Mouse (Mus musculus) thymus, postnatal 14 days (tissue): ENCODE measurements around the gene Prss38.
"Not testable (repeated sequence)": the region's sequence is repeated elsewhere in the genome, so short reads cannot be mapped to it uniquely, and the experiment has no call there.

Source experiments
- DNase-seq: peaks from one replicate; pipeline ENCODE4 v3.0.0; 2021

Gene Prss38

DNA sequence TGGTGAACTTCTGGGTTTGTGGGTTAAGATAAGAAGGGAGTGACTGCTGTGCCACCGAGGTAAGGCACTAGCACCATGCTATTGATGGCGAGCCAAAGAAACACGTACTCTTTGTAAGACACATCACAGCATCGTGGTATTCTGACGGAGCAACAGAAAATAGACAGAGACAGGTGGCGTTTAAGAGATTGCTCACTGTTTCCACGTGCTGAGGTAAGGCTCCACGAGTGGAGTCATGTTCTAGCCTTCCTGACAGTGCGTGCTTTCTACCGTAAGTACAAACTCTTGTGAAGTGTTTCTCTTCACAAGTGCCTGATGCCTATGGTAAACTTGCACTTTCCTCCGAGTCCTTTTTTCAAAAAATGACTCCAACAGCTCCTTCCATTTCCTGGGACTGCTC, 5.6 kb downstream of the Prss38 start:
- no peak for DNase-seq

- DNase-seq, result not testable (repeated sequence)
Measured at GRCm38 (mm10) chr11:59367955-59368354, 7.5 kb downstream of the Prss38 start.

DNA sequence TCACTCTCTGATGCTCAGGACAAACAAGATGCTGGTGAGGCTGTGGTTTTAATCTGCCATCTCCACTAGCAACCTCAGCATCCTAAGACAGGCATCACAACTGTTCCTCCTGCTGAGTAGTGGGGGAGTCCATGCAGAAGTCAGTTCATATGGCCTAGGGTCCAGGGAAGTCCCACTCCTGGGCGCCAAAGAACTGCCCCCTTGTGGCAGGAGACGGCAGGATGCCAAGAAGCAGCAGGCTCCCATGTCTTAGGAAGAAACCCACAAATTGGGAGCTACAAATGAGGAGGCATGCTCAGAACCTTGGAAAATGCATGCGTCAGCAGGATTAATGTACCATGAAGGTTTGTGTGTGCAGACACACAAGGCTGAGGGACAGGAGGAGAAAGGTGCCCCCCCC, 8.8 kb downstream of the Prss38 start:
- peak; percentile 45 for DNase-seq

- no peak for DNase-seq
Measured at GRCm38 (mm10) chr11:59366031-59366430, 9.4 kb downstream of the Prss38 start.

DNA sequence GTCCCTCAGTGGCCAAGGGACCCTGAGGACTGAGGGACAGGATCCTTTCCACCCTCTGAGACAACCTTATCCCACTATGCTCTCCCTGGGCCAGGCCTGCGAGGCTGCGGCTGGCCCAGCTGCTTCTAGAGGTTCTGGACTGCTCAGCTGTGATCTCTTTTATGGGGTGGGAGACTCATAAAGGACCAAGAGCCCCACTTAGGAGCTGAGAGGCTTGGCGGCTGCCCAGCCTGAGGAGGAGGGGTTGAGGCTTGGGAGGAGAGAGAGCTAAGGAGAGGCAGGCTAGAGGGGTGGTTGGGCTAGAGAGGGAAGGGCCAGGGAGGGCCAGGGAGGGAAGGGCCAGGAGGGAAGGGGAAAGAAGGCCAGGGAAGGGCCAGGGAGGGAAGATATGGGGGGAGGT, 11.0 kb downstream of the Prss38 start:
- no peak for DNase-seq

DNA sequence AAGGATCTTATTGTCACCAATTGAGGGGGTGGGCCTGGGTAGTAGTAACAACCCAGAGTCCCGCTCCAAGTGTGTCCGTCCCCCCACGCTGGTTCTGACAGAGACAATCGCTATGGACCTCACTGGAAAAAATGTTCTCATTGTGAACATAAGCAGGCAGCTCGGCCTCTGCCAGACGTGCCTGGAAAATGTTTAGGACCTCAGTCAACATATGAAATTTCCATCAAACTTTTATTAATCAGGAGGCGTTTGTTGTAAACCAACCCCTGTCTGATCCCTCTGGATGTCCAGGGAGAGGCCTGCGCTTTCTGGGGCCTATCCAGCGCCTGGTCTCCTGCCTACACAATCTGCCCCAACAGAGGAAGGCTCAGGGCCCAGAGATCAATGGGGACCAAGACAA, 11.4 kb downstream of the Prss38 start:
- no peak for DNase-seq

DNA sequence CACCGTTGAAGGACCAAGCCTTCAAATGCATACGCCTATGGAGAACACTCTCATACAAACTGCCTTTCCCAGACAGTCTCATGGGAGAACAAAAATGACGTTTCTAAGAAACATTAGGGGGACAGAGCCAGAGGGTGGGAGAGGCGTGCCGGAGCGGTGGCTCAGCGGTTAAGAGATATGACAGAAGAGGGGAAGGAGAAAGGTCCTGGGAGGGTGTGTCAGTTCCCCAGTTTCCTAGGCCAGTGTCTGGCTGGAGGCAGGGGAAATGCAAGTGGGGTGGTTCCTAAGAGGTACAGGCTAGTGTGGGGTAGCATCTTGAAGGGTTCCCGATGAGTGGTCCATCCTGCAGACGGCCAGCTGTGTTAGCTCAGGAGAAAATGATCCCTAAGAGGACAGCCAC, 14.2 kb downstream of the Prss38 start:
- no peak for DNase-seq

DNA sequence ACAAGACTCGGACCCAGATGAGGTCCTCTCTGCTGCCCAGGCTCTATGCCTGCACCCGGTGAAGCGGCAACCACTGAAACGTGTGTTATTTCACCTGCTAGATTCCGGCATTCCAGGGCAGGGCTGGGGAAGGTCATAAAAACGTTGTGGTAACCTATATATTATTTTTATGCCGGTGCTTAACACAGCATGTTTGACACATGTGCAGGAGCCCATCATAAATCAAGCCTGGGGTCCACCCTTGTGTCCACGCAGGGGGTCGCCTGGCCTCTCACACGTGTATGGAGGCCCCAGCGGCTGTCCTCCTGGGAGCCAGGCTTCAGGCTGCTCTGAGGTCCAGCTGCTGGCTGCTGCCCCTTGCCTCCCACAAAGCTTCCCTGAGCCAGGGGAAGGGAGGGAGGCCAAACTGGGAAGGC, 18.6 kb downstream of the Prss38 start:
- no peak for DNase-seq

DNA sequence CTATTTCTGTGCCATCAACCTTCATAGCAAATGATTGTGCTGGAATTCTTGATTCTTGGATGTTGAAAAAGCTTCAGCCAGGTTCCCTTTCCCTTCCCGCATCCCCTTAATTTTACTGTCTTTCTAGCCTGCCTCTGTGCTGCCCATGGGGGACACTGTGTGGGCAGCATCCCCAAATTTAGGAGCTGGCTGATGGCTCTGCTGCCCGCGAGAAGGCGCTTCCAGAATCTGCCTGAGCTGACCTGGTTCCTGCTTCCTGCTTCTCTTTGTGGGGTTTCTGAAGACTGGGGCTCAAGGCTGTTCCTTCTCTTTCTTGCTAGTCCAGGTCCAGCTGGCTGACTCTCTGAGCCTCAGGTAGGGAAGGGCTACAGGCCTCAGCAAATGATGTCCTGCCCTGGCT, 20.7 kb downstream of the Prss38 start:
- DNase-seq, result no peak

DNA sequence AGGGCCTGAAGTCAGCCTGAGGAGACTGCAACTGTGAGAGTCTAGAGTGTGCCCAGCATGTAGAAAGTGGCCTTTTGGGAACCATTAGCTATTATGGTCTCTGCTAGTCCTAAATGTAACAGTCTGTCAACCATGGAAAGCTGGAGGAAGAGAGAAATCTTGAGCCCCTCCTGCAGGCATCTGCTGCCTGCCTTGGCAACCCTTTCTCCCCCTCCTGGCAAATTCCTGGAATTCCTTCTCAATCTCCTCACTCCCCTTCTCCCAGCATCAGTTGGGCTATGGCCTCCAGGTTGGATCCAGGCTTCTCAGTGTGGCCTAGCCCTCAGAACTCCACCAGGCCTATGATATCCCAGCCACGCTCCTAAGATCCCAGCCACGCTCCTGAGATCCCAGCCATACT, 25.1 kb downstream of the Prss38 start:
- no peak for DNase-seq

GRCm38 (mm10) chr11:59346166-59346910, 29.1 kb downstream of the Prss38 start:
- no peak for DNase-seq

DNA sequence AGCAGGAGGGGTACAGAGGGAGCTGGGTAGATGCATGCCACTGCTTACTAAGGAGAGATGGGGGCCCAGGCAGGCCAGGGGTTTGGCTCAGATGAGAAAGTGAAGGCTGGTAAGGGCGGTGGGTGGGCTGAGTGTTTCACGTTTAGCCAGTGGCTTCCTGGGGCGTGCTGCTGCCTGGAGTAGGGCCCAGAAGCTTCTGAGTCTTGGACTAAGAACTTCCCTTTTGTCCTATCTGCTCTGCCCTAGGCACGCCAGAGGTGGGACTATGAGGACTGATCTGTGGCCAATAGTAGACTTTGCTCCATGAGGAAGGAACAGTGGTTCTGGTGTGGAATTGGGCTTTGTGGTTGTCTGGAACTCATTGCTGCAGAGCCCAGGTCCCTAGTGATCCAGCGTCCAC, 32.5 kb downstream of the Prss38 start:
- DNase-seq, result no peak

DNA sequence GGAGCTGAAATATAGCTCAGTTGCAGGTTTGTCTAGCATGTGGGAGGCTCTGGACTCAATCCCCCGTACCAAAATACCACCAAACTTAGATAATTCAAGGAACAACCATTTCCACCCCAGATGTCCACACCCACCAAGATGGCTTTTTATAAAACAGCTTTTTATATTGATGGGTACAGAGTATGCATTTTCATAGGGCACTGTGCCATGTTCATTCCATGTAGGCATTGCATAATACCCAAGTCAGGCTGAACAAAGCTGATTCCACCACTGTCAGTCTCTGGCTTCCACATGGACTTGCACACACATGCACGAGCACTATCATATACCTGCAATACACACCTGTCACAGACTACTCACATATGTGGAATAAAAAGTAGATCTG, 36.7 kb downstream of the Prss38 start:
- DNase-seq, result no peak

GRCm38 (mm10) chr11:59337955-59338735, 37.3 kb downstream of the Prss38 start:
- no peak for DNase-seq

DNA sequence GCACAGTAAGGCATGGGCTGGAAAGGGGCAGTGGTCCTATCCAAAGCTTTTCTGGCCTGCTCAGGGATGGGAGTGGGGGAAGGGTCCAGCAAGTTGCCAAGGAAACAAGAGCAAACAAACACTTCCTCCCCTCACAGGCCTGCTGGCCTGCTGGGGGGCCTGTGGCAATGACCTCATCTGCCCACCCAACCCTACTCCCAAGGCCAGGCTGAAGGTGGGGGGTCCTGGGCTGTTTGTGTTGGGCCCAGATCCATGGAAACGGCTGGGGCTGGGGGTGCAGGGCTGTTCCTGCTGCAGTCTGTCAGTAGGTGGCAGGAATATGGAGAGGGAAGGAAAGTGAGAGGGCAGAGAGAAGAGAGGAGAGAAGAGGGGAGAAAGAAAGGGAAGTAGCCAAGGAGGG, 39.1 kb downstream of the Prss38 start:
- DNase-seq, result no peak

GRCm38 (mm10) chr11:59335942-59336341, 39.5 kb downstream of the Prss38 start:
- DNase-seq, result no peak

GRCm38 (mm10) chr11:59335150-59335549, 40.3 kb downstream of the Prss38 start:
- DNase-seq, result no peak

DNA sequence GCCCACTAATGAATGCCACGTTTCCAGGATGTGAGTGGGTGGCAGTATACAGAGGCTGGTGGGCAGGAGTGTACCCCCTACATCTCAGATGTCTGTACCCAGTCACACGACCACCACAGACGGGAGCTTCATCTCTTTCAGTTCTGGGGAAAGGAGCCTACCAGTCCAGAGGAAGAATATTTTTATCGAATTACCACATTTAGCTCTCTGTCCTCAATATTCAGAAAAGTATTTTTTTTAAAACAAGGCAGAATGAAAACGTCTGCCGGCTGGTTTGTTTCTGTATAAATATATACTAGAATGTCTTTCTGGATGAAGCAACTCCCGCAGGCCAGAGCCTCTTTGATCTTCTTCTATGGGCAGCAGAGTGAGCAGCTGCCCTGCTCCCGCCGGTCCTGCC, 42.5 kb downstream of the Prss38 start:
- no peak for DNase-seq

DNA sequence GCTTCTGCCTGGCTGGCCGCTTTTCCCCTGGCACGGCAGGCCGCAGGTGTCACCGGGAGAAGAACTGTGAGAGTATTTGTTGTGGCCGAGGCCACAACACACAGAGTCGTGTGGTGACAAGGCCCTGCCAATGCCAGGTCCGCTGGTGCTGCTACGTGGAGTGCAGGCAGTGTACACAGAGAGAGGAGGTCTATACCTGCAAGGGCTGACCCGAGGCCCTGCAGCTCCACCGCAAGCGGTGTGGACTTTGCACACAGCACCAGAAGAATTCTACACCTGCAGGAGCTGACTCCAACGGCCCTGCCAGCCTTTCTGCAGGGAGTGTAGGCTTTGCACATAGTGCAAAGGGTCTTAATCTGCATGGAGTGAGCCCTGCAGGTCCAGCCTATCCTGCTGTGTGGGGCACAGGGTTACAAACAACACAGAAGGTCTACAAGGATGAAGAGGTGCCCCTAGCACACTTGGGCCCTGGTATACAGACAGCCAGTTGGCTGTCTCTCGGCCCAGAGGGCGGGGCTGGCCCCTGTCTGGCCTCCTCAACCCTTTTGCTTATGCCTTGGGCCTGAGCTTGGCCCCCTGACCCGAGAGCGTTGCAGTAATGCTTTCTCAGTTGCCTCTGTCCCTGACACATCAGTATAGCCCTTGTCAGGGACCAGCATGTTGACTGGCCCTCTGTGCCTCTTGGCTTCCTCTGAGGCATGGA, 44.1 kb downstream of the Prss38 start:
- no peak for DNase-seq

DNA sequence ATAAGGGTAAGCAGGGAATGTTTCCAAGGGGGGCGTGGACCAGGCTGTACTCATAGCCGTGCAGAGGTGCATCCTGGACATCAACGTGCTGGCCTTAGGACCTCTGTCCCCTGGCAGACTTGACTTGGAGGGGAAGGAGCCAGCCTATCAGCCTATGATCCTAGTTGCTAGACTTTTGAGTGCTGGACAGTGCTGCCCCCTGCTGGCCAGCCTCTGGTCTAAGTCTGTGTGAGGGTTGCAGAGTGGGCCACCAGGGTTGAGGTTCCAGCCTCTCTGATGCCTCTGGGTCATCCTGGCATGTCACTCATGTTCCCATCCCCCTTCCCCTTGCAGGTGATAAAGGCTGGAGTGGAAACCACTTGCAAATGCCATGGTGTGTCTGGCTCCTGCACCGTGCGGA, 44.9 kb downstream of the Prss38 start:
- peak; percentile 57 for DNase-seq

DNA sequence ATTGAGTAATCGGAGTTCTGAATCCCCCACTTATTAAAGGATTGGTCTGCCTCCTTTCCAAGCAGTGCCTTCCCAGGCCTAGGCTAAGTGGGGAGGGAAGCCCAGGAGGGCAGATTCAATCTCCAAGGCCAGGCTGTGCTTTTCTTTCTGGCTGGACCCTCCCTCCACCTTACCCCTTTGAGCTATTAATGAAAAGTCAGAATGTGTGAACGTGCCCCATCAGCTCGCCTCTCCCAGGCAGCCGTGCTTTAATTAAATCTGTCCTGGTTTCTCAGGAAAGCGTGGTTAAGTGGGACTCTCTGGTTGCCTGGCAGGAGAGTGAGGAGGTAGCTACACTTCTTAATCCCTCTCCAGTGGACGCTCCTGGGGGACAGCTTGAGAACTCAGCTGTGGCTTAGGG, 45.8 kb downstream of the Prss38 start:
- DNase-seq, result no peak

- DNase-seq, result no peak
Measured at GRCm38 (mm10) chr11:59327625-59328024, 47.8 kb downstream of the Prss38 start.

DNA sequence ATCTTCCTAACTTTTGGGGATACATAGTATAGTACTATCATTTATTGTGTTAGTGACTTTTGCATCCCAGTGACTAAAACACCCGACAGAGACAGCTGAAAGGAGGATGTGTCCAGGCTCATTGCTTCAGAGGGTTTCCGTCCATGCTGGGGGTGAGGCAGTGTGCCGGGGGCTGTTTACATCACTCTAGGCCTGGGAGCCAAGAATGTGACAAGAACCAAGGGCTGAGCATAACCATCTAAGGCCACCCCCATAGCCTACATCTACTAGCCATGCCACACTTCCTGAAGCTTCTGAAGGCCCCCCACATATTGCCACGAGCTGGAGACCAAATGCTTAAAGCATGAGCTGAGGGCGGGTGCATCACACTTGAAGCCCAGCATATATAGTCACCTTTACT, 50.7 kb downstream of the Prss38 start:
- no peak for DNase-seq

GRCm38 (mm10) chr11:59322988-59323387, 52.5 kb downstream of the Prss38 start:
- no peak for DNase-seq
